Mouse (Mus musculus) CD8-positive naive resting alpha-beta T cell, adult 2 months (primary cell): ENCODE measurements at regions not wholly inside any gene's neighbourhood (a gene's known extent, or its start where the extent isn't known, plus 50 kb on each side); places are given as distances from the start of the nearest gene placed in this dataset.

Experiments used
- DNase-seq, 2 experiments: peaks; one replicate each; pipeline ENCODE4 v3.0.0; 2022; ENCODE audit warnings: low read depth in 2 of 2, low spot score in 2 of 2

DNA sequence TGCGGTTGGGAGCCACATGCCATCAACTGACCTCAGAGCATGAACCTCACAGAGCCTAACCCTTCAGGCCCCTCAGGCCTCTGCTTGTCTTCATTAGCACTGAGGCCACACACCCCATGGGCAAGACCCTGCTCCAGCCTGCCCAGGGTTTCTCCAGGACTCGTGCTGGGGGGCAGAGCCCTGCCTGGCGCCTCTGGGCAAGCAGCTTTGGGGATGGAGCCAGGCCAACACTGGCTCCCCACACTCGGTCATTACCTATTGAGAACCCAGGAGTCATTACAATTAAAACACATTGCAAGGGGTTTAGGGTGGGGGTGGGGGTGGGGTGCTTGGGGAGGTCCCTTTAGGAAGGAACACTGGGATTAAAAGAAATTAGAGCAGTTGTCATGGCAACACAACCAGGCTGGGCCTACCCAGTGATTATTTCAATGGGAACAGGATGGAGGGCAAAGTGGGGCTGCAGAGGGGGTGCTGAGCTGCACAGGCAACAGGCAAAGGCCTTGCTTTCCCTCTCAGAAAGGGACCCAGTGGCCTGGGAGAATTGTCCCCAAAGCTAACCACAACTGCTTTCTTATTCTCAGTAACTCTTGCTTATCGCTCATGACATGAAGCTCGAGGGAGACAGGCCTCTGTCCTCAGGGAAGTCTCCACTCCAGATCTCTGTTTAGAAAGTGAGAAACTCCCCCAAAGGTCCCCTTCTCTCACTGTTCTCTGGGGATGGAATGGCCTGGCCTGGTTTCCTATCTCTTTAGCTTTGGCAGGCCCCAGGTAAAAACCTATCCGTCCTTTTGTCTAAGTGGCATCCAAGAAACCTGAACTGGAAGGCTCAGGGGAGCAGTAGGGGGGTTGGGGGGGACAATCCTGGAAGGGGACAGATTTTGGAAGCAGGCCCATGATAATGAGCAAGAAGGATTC, 235.0 kb downstream of the Sox9 start:
- DNase-seq = no peak

DNA sequence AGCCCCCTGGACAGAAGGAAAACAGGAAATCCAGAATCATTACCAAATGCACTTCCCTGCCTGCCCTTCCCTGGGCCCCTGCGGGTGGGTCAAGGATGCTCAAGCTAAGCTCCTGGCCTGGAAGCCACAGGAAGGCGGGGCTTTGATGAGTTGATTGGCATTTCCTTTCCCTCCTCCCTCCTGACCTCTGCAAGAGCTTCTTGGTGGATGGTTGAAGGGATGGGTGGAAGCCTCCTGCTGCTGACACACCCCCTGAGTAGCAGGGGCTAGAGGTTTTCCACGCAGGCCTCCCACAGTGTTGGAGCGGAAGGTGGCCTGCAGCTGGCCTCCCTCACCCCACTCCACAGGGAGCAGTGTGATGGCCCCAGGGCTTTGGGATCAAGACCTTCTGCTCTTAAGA, 239.5 kb downstream of the Sox9 start:
- DNase-seq = no peak

DNA sequence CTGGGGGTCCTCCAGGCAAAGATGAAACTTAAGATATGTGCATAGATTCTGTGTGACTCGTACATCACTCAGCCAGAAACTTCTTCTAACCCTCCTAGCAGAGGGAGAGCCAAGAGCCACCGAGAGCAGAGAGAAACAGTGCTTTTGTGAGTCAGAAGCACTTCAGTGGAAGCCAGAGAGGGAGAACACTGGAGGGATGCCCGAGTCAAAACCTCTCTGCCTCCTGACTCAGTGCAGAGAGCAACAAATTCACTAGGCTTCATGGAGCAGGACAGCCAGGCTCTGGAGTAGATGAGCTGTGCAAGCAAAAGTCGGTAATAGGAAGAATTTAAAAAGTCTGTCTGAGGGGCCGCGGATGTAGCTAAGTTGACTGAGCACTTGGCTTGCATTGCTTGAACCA, 245.0 kb downstream of the Sox9 start:
- no peak for DNase-seq

DNA sequence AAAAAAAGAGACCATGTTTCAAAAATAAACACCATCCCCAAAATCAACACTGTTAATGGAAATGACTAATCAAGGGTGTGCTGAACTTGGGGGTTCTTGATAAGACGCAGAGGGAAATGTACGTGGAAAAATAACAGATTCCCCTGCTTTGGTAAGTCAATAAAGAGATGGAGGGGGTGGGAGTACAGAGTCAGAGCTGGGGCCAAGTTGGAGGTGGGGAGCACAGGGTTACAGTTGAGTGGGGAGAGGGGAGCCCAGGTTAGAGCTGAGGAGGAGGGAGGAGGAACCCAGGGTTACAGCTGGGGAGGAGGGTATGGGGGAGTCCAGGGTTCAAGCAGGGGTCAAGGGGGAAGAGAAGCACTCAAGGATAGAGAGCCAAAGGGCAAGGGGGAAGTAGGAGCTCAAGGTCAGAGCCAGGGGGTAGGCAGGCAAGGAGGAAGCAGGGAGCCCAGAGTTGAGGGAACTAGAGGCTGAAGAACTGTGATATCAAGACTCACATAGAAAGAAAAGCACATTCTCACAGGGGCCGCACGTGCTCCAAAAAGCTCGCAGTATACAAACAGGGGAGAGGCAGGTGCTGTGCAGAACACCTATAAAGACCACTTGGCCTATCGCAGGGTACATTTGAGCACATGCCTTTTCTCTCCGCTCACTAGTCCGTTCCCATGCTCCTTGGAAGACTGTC, 246.4 kb downstream of the Sox9 start:
- no peak for DNase-seq

DNA sequence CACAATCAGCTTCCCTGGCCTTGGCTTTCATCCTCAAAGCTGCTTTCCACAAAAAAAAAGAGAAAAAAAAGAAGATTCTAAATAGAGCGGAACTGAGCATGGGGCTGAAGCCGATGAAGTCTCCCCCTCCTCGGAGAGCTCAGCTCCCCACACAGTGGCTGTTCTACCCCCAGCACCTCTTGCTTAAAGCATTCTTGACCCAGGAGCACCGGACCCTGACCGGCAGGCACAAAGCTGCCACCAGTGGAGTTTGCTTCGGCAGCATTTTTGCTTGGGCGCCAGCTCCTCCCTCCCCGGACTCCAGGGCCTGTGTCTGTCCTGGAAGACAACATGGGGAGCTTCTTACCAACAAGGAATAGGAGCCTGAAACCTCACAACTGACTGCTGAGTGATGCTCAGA, 249.4 kb downstream of the Sox9 start:
- no peak for DNase-seq

DNA sequence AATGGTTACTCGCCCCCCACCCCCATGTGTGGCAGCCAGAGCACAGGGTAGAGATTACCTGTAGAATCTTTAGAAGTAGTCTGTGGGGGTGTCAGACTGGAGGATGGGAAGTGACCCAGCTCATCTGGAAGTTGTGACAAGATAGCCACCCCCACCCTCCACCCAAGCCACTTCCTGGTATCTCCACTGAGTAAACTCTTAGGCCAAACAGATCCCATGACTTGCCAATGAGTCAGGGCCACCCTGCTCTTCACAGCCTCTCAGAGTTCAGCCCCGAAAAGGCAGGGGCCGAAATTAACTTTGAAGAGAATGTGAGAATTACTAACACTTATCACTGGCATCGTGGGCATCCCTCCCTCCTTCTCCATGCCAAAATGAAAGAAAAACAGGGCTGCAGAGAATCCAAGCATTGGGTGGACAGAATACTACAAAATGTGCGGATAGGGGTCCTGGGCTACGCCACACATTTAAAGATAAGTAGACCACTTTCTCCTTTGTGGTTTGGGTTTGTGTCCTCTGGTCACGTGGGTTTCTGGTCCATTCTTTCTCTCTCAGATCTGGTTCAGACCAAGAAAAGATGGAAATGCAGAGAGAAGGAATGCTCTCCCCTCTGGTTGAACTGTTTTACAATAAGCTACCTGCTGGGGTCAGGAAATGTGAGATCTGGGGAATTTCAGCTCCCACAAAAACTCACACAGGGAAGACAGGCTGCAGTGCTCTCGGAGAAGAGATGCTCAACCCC, 250.6 kb downstream of the Sox9 start:
- no peak for DNase-seq

DNA sequence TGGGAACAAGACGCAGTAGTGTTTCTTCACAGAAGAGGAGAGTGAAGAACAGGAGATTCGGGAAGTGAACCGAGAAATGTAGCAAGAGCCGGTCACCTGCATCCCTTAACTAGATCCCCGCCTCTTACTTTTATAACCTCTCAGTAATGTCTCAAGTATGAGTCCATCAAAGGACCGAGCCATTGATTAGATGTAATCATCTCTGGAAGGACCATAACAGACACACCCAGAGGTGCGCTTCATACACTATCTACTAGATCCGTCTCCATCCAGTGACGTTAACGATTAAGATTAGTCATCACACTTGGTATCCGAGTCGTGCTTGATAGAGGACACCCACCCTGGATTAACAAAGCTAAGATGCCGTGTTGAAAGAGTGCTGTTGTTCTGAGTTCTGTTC, 252.9 kb downstream of the Sox9 start:
- DNase-seq = no peak

DNA sequence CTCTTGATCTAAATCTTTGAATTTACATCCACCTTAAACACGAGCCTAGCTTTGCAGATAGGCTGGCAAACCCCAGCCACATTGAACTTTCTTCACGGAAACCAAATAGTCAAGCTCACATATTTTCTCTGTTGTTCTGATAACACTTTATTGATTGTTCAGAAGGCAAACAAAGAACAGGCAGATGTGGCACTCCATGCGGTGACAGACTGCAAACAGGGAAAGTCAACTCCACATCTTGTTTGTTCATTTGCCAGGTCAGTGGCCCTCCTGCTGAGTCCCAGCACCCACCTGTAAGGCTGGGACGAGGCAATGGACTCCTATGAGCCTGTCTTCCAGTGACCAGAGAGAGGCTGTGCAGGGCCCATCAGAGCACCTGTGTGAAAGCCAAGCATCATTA, 255.7 kb downstream of the Sox9 start:
- no peak for DNase-seq

DNA sequence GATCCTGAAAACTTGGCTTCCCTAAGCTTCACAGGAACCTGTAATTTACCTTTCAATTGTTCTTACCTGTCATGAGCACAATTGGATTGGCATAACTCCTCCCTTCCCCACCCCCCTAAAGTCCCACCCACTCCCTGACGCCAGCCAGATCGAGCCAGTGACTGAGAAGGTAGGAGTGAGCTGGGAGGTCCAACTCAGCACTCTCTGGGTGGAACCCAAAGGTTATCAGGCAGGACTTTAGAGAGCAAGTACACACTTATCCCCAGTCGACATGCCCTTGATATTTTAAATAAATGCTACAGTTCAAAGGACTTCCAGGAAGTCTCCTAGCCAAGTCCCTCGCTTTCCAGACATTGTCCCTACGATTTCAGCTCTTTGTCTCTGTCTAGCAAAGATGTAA, 260.7 kb downstream of the Sox9 start:
- no peak for DNase-seq

DNA sequence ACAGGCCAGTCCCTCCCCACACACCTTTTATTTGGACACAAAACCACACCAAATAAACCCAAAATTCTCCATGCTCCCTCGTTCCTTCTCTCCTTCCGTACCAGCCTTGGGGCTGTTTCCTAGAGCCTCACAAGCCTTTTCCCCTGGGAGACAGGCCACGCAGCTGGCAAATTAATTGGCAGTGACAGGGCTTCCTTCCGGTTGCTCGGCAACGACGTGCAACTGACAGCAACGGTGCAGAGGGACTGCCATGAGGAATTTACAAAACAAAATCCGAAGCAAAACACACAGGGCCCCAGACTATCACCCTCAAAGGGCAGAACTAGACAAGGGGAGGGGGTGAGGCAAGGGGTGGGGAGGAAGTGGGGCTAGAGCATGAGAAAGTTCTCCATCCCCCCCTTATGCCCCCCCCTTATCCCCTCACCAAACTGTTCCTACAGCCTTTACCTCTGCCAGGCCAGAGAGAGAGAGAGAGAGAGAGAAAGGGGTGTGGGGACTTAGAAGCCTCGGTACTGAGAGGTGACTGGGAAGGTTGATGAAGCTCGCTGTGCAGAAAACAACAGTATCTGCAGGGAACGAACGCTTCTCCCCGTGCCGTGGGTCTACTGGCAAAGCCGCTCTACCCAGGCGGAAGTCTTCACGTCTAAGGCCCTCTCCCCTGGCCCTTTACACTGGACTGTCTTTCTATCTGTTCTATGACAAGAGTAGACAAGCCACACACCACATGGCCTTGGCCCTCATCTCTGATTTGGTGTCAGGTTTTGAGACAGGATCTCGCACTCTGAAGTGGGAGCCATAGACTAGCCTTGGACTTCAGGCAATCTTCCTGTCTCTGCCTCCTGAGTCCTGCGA, 264.4 kb downstream of the Sox9 start:
- no peak for DNase-seq

DNA sequence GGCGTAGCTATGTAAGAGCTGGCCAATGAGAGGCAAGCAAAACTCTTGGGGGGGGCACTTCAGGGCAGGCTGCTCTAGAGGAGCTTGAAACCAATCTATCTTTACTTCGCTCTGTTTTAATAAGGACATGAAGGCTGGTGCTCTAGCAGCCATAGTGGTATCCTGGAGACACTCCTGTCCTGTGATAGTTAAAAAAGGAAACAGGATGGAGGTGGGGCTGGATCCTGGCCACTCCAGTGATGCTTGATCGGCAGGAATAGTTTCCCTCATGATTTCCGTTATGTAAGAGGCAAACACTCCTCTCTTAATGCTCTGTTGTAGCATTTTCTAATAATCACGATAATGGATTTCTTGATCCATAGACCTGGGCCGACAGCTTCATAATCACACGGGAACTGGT, 266.1 kb downstream of the Sox9 start:
- DNase-seq = no peak

DNA sequence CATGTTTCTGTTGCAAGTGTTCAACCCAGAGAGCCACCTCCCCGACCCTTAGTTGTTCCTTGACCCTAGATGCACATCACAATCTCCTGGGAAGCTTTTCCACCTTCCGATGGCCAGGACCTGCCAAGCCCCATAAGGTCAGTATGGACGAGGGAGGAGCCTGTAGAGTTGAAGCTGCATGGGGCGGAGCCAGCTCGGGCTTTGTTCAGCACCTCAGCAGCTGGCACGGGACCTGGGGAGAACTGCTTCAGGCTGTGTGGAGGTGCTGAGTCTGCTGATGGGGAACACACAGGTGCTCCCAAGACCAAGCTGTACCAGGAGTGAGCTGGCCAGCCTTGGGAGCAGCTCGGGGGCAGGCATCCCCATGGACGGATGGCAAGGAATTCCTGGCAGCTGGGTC, 267.6 kb downstream of the Sox9 start:
- DNase-seq = no peak

DNA sequence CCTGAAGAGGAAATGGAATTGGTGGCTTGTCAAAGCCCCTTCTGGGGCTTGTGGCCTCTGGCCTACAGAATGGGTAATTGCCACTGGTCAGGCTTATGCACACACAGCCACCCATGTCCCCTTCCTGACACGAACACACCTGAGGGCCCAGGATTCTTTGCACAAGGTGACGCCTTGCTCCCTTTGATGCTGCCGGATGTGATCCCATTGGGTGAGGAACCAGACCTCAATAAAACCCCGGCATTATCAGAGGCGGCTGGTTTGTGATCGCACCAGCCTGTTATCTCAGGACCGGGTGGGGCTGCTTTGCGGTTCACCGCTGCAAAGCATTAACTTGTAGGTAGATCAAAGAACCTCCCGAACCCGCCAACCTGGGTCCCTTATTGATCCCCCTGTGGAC, 270.5 kb downstream of the Sox9 start:
- DNase-seq = no peak

DNA sequence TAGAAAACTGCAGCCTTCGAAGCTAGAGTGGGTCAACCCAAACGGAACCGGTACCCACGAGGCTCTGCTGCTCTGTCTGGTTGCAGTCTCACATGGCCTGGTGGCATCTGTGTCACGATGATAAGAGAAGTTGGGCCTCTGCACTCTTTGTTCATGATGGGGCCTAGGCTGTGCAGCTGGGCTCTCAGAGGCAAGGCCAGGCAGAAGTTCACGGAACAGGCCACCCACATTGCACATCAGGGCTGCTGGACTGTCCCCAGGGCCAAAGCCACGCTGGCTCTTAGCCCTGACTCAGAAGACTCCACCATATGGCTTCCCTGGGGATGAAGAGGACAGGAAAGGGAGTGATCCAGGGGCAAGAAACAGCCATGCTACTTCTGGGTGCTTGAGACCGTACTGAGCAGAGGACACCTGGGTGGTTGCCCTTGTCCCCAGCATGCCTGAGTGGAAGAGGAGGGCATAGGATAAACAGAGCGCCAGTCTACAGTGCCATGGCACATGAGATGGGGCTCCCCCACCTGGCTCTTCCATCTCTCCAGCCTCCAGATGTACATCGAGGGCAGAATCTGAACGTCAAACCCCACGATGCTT, 274.1 kb downstream of the Sox9 start:
- DNase-seq = no peak

DNA sequence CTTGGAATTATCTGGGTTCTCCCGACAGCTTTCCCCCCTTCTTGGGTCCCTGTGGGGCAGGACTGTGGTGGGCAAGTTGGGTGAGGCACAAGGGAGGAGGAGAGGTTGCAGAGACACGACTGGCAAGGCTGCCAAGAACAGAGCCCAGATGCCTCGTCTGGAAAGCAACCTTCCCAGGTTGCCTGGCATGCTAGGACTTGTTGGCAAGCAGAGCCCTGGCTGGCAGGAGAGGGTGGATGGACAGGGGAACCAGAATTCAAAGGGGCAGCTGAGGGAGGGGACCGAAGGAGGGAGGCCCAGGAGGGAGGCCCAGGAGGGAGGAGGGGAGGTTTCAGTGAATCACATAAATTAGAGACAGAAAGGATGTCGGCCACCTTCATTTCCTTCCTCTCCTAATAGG, 274.8 kb downstream of the Sox9 start:
- no peak for DNase-seq

DNA sequence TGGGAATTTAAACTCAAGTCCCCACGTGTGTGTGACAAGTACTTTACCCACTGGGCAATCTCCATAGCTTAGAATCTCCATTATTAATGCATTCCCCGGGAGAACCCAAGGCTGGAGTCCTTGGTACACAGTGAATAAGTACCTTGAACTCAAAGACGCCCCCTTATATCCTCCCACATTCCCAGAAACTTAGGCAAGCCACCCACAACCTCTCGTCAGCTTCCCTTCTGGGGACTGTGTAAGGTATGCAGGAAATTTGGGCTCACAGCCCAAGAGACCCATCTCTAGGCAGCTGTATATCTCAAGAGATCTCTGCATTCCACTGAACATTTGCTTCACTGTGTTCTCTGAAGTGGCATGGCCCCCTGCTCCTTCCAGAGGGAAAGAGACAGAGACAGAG, 288.3 kb downstream of the Sox9 start:
- DNase-seq = no peak

DNA sequence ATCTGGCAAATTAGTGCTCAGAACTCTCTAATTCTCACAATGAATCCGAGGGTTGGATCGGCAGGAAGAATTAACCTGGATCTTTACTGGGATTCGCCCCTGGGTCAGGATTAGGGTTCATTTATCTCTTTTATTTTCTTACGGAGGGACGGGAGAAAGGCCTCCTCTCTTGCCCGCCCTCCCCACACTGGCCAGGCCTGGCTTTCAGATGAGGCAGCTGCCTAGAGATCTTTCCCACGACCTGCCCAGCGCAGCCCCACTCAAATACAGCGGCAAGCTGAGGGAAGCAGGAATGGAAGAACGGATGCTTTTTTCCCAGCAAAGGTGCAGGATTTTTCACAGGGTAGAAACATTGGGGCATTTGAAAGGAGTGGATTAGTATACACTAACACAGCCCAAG, 289.9 kb downstream of the Sox9 start:
- DNase-seq = no peak

DNA sequence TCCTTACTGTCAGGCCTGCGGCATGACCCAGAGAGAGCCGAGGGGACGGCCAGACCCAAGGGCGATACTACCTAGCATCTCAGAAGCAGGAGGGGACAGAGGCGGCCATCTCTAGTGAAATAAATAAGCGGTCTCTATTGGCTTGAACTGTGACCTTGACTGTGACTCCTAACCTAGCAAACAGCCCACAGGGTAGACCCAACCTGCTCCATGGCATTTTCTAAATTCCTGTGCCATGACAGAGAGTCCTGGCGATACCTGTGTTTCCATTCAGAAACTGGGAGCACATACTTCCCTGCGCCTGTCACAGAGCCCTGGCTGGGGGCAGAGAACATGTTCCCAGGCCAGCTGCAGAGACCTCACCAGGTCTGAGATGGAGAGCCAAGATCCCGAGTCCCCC, 292.3 kb downstream of the Sox9 start:
- DNase-seq = no peak

DNA sequence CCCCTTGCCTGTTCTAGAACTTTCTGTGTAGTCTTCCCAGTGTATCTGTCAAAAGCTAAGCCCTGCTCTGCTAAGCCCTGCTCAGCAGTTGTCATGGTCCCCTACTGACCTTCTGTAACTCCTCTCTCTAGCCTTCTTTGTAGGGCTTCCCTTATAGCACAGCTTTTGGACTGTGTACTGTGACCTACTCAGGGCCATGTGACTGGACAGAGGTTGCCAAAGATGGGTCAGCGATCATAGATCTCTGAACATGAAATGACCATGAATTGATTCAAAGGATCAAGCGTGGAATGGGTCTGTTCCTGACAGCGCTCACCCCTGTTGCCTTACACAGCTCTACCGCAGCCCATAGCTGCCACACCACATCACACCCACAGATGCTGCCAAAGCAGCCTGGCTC, 294.3 kb downstream of the Sox9 start:
- DNase-seq = no peak

DNA sequence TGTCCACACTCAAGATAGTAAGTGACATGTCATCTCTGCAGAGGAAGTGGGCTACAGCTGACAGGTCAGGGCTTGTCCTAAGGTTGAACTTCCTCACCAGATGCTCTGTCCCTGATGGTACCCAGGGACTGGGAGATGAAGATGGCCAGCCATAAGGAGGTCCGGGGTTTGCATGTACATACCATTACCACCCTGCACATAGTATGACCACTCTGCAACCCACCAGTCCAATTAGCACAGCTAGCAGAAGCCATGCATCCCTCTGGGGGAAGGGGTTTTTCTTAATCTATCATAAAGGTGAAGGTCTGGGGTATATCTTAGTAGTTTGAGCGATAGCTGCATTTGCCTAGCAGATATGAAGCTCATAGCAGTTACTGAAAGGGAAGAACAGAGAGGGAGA, 298.3 kb downstream of the Sox9 start:
- no peak for DNase-seq

DNA sequence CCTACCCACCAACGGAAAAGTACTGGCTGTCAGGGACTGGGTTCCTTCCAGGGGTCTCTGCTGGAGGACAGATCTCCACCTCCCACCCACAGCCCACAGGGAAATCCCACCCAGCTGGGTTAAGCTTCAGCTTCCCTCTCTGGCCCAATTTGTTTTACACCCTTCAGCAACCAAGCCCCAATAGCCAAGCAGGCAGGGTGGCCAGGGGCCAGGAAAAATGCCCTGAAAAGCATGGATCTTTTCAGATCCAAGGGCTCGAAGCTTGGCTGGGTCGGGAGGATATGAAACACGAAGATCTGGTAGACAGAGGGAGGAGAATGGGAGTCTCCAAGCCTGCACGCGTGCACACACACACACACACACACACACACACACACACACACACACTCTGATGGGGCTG, 302.4 kb downstream of the Sox9 start:
- DNase-seq = no peak
